Mouse (Mus musculus) thymus, adult 2 months (tissue): ENCODE data around the gene Ccdc134.

Experiments used
- CTCF ChIP-seq: fragments of 200-500 bp; IDR thresholded peaks from 2 replicates; pipeline ENCODE4 v1.5.1; 2012; ENCODE audit warnings: mild to moderate bottlenecking, control low read depth, low read length, moderate library complexity, borderline replicate concordance; ENCODE audit not compliant: control insufficient read depth, poor library complexity, insufficient read depth; ENCODE audit errors: extremely low read depth
- POLR2A ChIP-seq: fragments of 200-500 bp; IDR thresholded peaks from 2 replicates; pipeline ENCODE4 v1.6.1; 2012; ENCODE audit warnings: mild to moderate bottlenecking, low read length, control low read depth, moderate library complexity; ENCODE audit not compliant: control insufficient read depth, poor library complexity, insufficient read depth; ENCODE audit errors: extremely low read depth

DNA sequence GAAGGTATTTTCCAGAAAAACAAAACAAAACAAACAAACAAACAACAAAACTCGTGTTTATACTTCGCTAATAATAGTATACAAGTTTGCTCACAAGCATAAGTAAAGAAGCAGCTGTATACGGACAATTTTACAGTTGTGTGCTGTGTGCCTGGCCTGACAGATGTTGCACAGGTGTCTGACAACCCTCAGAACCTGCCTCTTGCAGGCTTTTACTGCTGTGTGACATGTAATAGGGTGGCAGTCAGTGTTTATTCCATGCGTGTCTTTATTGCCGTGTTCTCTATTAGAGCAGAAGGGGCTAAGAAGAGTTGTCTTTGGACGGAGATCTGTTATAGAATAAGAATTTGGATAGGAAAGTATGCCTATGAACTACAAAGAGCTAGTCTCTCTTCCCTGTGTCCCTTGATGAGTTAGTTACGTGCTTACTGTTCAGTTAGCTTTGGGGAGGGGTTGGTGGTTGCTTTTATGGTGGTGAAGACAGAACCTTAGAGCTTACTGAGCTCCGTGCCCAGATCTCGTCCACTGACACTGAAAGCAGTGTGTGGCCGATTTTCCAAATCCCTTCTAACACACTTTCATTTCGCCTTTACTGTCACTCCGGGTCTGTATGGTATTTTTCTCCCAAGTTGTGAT lies 34.4 kb downstream of the Ccdc134 start:
- TF ChIP-seq POLR2A (no peak), CTCF (no peak)
